Mouse (Mus musculus): ENCODE data around the gene Ssh1. TPM values are rescaled to one million over a fixed set of nuclear protein-coding genes. Genes with fewer than 3 reads are reported as not detected.

The Ssh1 gene
- total RNA-seq, 1 experiment from 2014 or later, result 11.1 TPM

GRCm38 (mm10) chr5:113999382-113999781 is 5.7 kb upstream of the Ssh1 start:
- ATAC-seq (replicated peaks; ENCODE audit: insufficient number of reproducible peaks, low FRiP score, low TSS enrichment, poor library complexity, severe bottlenecking), result peak; percentile 98

- ATAC-seq (replicated peaks; ENCODE audit: insufficient number of reproducible peaks, low FRiP score, low TSS enrichment, poor library complexity, severe bottlenecking), result no peak
Measured at GRCm38 (mm10) chr5:113996458-113996857, 2.8 kb upstream of the Ssh1 start.

GRCm38 (mm10) chr5:113993031-113993486 is 635 bp downstream of the Ssh1 start:
- ATAC-seq (replicated peaks; ENCODE audit: insufficient number of reproducible peaks, low FRiP score, low TSS enrichment, poor library complexity, severe bottlenecking), result no peak

- peak; percentile 91 for ATAC-seq (replicated peaks; ENCODE audit: insufficient number of reproducible peaks, low FRiP score, low TSS enrichment, poor library complexity, severe bottlenecking)
Measured at GRCm38 (mm10) chr5:113992339-113992831, 1.3 kb downstream of the Ssh1 start.

- ATAC-seq (replicated peaks; ENCODE audit: insufficient number of reproducible peaks, low FRiP score, low TSS enrichment, poor library complexity, severe bottlenecking), result no peak
Measured at GRCm38 (mm10) chr5:113991141-113991540, 2.6 kb downstream of the Ssh1 start.

GRCm38 (mm10) chr5:113990593-113990992 is 3.1 kb downstream of the Ssh1 start:
- no peak for ATAC-seq (replicated peaks; ENCODE audit: insufficient number of reproducible peaks, low FRiP score, low TSS enrichment, poor library complexity, severe bottlenecking)

GRCm38 (mm10) chr5:113989437-113990024 is 4.2 kb downstream of the Ssh1 start:
- no peak for ATAC-seq (replicated peaks; ENCODE audit: insufficient number of reproducible peaks, low FRiP score, low TSS enrichment, poor library complexity, severe bottlenecking)

- ATAC-seq (replicated peaks; ENCODE audit: insufficient number of reproducible peaks, low FRiP score, low TSS enrichment, poor library complexity, severe bottlenecking), result no peak
Measured at GRCm38 (mm10) chr5:113986182-113986961, 7.3 kb downstream of the Ssh1 start.

- ATAC-seq (replicated peaks; ENCODE audit: insufficient number of reproducible peaks, low FRiP score, low TSS enrichment, poor library complexity, severe bottlenecking), result 0 out of 2 replicates have a peak, but pooled peaks have one; percentile 49
Measured at GRCm38 (mm10) chr5:113985737-113986136, 8.0 kb downstream of the Ssh1 start.

GRCm38 (mm10) chr5:113984025-113984740 is 9.5 kb downstream of the Ssh1 start:
- no peak for ATAC-seq (replicated peaks; ENCODE audit: insufficient number of reproducible peaks, low FRiP score, low TSS enrichment, poor library complexity, severe bottlenecking)

- ATAC-seq (replicated peaks; ENCODE audit: insufficient number of reproducible peaks, low FRiP score, low TSS enrichment, poor library complexity, severe bottlenecking), result no peak
Measured at GRCm38 (mm10) chr5:113983541-113983940, 10.2 kb downstream of the Ssh1 start.

- no peak for ATAC-seq (replicated peaks; ENCODE audit: insufficient number of reproducible peaks, low FRiP score, low TSS enrichment, poor library complexity, severe bottlenecking)
Measured at GRCm38 (mm10) chr5:113981843-113982242, 11.9 kb downstream of the Ssh1 start.

GRCm38 (mm10) chr5:113981171-113981570 is 12.5 kb downstream of the Ssh1 start:
- no peak for ATAC-seq (replicated peaks; ENCODE audit: insufficient number of reproducible peaks, low FRiP score, low TSS enrichment, poor library complexity, severe bottlenecking)

GRCm38 (mm10) chr5:113980511-113980910 is 13.2 kb downstream of the Ssh1 start:
- ATAC-seq (replicated peaks; ENCODE audit: insufficient number of reproducible peaks, low FRiP score, low TSS enrichment, poor library complexity, severe bottlenecking), result no peak

GRCm38 (mm10) chr5:113977309-113977708 is 16.4 kb downstream of the Ssh1 start:
- no peak for ATAC-seq (replicated peaks; ENCODE audit: insufficient number of reproducible peaks, low FRiP score, low TSS enrichment, poor library complexity, severe bottlenecking)

GRCm38 (mm10) chr5:113976597-113976996 is 17.1 kb downstream of the Ssh1 start:
- no peak for ATAC-seq (replicated peaks; ENCODE audit: insufficient number of reproducible peaks, low FRiP score, low TSS enrichment, poor library complexity, severe bottlenecking)

- no peak for ATAC-seq (replicated peaks; ENCODE audit: insufficient number of reproducible peaks, low FRiP score, low TSS enrichment, poor library complexity, severe bottlenecking)
Measured at GRCm38 (mm10) chr5:113975538-113976215, 18.0 kb downstream of the Ssh1 start.

GRCm38 (mm10) chr5:113974576-113974975 is 19.1 kb downstream of the Ssh1 start:
- no peak for ATAC-seq (replicated peaks; ENCODE audit: insufficient number of reproducible peaks, low FRiP score, low TSS enrichment, poor library complexity, severe bottlenecking)

GRCm38 (mm10) chr5:113973790-113974189 is 19.9 kb downstream of the Ssh1 start:
- ATAC-seq (replicated peaks; ENCODE audit: insufficient number of reproducible peaks, low FRiP score, low TSS enrichment, poor library complexity, severe bottlenecking), result no peak
